8 mouse cellular contexts compared by ENCODE assay signal in the genomic region with DNA sequence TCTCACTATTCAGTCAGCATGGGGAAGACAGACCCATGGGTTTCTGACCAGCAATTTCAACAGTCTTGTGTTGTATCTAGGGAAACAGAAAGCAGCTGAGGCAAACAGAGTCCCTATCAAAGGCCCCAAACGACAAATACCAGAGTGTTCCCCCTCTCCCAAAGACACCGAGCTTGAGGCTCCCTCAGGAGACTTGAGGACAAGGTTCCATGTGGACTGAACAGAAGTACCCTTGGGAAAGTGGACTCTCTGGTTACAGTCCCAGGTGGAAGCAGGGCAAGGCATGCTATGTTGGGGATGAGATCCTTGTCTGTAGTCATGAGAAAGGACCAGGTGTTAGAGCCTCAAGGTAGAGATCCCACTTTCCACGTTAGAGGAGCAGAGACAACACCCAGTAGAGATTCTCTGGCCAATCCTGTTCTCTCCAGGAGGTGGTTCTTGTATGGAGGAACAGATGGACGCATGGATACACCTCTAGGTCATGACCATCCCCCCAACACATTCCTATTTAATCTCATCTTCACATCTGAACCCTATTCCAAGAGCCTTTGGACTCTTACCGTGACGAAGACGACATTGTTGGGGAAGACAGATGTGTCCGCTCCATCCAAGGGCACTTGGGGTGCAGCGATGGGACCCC. TPM values are rescaled to one million over a fixed set of nuclear protein-coding genes. Genes with fewer than 3 reads are reported as not detected.
A peak's percentile ranks its signal among the peaks of the same experiment; 100 is the strongest.
DNase-seq lines count a peak whose midpoint lies in the region; ATAC-seq and TF ChIP-seq lines count a peak whose summit lies in the region.

No protein-coding gene starts in this region.

- peaks cover 16% of the 10 kb centered on the region for H3K4me1 ChIP-seq in cerebellum, adult 2 months (ENCODE audit: control insufficient read depth, insufficient read depth, low read length)
- H3K4me1 ChIP-seq in neural tube, embryonic 11.5 days (ENCODE audit: control insufficient read depth, insufficient read depth, low read length) = peaks cover 32% of the 10 kb centered on the region
- peaks cover 69% of the 10 kb centered on the region for H3K4me1 ChIP-seq in liver, embryonic 12.5 days

- H3K27ac ChIP-seq in cerebellum, adult 2 months (ENCODE audit: insufficient read depth, low read length) = no peak overlapping the region
- H3K27ac ChIP-seq in neural tube, embryonic 11.5 days (ENCODE audit: low read depth, low read length) = no peak overlapping the region
- peak overlapping the region; percentile 99 for H3K27ac ChIP-seq in liver, embryonic 12.5 days

- H3K9me3 ChIP-seq in neural tube, embryonic 11.5 days (ENCODE audit: control insufficient read depth, low read length) = no peaks in the 10 kb centered on the region
- no peaks in the 10 kb centered on the region for H3K9me3 ChIP-seq in liver, embryonic 12.5 days (replicated peaks)

- peak overlapping the region; percentile 41; the same call in 1 of the 2 replicates for H3K9ac ChIP-seq in neural tube, embryonic 11.5 days (ENCODE audit: low read length)
- peak overlapping the region; percentile 91 for H3K9ac ChIP-seq in liver, embryonic 12.5 days

- DNase-seq in cerebellum, adult 2 months = peak in 1 of 2 experiments; percentile 20
- no peak for DNase-seq in cerebellum, postnatal 10 days
- DNase-seq in neural tube, embryonic 11.5 days (ENCODE audit: low spot score) = no peak
- DNase-seq in neural tube, embryonic 10.5 days (ENCODE audit: extremely low spot score, low spot score) = no peak
- DNase-seq in right cerebral cortex, adult 2 months (ENCODE audit: low spot score in 2 of 2) = no peak
- no peak for DNase-seq in adrenal gland, postnatal 25 days
- DNase-seq in layer of hippocampus, postnatal 25 days (ENCODE audit: extremely low spot score in 1 of 2, low spot score in 1 of 2) = no peak

- 31% methylated on average over 9 of the region's 9 CpGs for WGBS in cerebellum, adult 2 months
- 75% methylated on average over 9 of the region's 9 CpGs for whole genome bisulfite sequencing in neural tube, embryonic 11.5 days
- WGBS in liver, embryonic 12.5 days (ENCODE audit: insufficient replicate concordance) = 62% methylated on average over 9 of the region's 9 CpGs

- TF ChIP-seq POLR2A in cerebellum, adult 2 months (IDR thresholded peaks at IDR 0.05; ENCODE audit: borderline replicate concordance, insufficient read depth, low read length) = no peak

- H3K36me3 ChIP-seq in neural tube, embryonic 11.5 days (ENCODE audit: control insufficient read depth, insufficient read depth, low read length) = peaks cover 11% of the 10 kb centered on the region
- peaks cover 52% of the 10 kb centered on the region for H3K36me3 ChIP-seq in liver, embryonic 12.5 days

- H3K4me3 ChIP-seq in cerebellum, adult 2 months (replicated peaks; ENCODE audit: insufficient read depth, low read depth, low read length) = peak overlapping the region; percentile 92
- peak overlapping the region; percentile 90 for H3K4me3 ChIP-seq in neural tube, embryonic 11.5 days (ENCODE audit: low read depth, low read length)
- H3K4me3 ChIP-seq in liver, embryonic 12.5 days = peak overlapping the region; percentile 76

- no peaks in the 10 kb centered on the region for H3K27me3 ChIP-seq in cerebellum, adult 2 months (ENCODE audit: control insufficient read depth, insufficient read depth, low read length)
- H3K27me3 ChIP-seq in neural tube, embryonic 11.5 days (ENCODE audit: control insufficient read depth, insufficient read depth, low read length) = no peaks in the 10 kb centered on the region; the same call in 1 of the 2 replicates
- H3K27me3 ChIP-seq in liver, embryonic 12.5 days (replicated peaks) = peaks cover 4% of the 10 kb centered on the region; the same call in 1 of the 2 replicates

- no peak for ATAC-seq in neural tube, embryonic 11.5 days (ENCODE audit: insufficient read depth, low FRiP score, low TSS enrichment)
- ATAC-seq in liver, embryonic 12.5 days = no peak

- no peak for TF ChIP-seq CTCF in cerebellum, adult 2 months (IDR thresholded peaks at IDR 0.05; ENCODE audit: borderline replicate concordance, insufficient read depth, low read depth, low read length)

- peak overlapping the region; percentile 89 for H3K4me2 ChIP-seq in neural tube, embryonic 11.5 days (ENCODE audit: low read depth)
- peak overlapping the region; percentile 98 for H3K4me2 ChIP-seq in liver, embryonic 12.5 days

RNA-seq across cellular contexts. Expression of a gene that starts 3.4 kb away (rescaled TPM):
- polyA plus RNA-seq in cerebellum, adult 2 months (2012; rRNA removed) = 38.9 and 41.9 TPM in 2 replicates
- 10.0 and 10.7 TPM in 2 replicates for polyA plus RNA-seq in neural tube, embryonic 11.5 days (2014; fragmentation: Nextera tagmentation; extraction: Ambion mirVana)
- 9.0 and 9.2 TPM in 2 replicates for polyA plus RNA-seq in liver, embryonic 12.5 days (2016; fragmentation: Nextera tagmentation; extraction: Ambion mirVana)
- 58.3 and 66.5 TPM in 2 replicates for total RNA-seq in adrenal gland, postnatal 25 days (2021)
- 10 to 100 TPM; 40.1 to 42.8 TPM for total RNA-seq in layer of hippocampus, postnatal 25 days (2021)

RNA-seq across cellular contexts. Expression of a gene that starts 3.6 kb away (rescaled TPM):
- polyA plus RNA-seq in cerebellum, adult 2 months (2012; rRNA removed) = 11.2 and 12.4 TPM in 2 replicates
- 11.4 and 11.5 TPM in 2 replicates for polyA plus RNA-seq in neural tube, embryonic 11.5 days (2014; fragmentation: Nextera tagmentation; extraction: Ambion mirVana)
- polyA plus RNA-seq in liver, embryonic 12.5 days (2016; fragmentation: Nextera tagmentation; extraction: Ambion mirVana) = 6.9 and 7.5 TPM in 2 replicates
- 3.6 and 5.2 TPM in 2 replicates for total RNA-seq in adrenal gland, postnatal 25 days (2021)
- total RNA-seq in layer of hippocampus, postnatal 25 days (2021) = 1 to 10 TPM; 6.1 to 6.2 TPM

RNA-seq across cellular contexts. Expression of a gene that starts 5.4 kb away (rescaled TPM):
- polyA plus RNA-seq in cerebellum, adult 2 months (2012; rRNA removed) = 47.0 and 48.2 TPM in 2 replicates
- 71.1 and 71.2 TPM in 2 replicates for polyA plus RNA-seq in neural tube, embryonic 11.5 days (2014; fragmentation: Nextera tagmentation; extraction: Ambion mirVana)
- polyA plus RNA-seq in liver, embryonic 12.5 days (2016; fragmentation: Nextera tagmentation; extraction: Ambion mirVana) = 38.6 and 39.2 TPM in 2 replicates
- 30.9 and 34.0 TPM in 2 replicates for total RNA-seq in adrenal gland, postnatal 25 days (2021)
- 10 to 100 TPM; 24.7 to 26.2 TPM for total RNA-seq in layer of hippocampus, postnatal 25 days (2021)

RNA-seq across cellular contexts. Expression of a gene that starts 38.5 kb away (rescaled TPM):
- polyA plus RNA-seq in cerebellum, adult 2 months (2012; rRNA removed) = 465 and 497 TPM in 2 replicates
- 73.9 and 75.6 TPM in 2 replicates for polyA plus RNA-seq in neural tube, embryonic 11.5 days (2014; fragmentation: Nextera tagmentation; extraction: Ambion mirVana)
- polyA plus RNA-seq in liver, embryonic 12.5 days (2016; fragmentation: Nextera tagmentation; extraction: Ambion mirVana) = 96.0 and 99.2 TPM in 2 replicates
- 86.0 and 104 TPM in 2 replicates for total RNA-seq in adrenal gland, postnatal 25 days (2021)
- 100 to 1,000 TPM; 203 to 214 TPM for total RNA-seq in layer of hippocampus, postnatal 25 days (2021)

RNA-seq across cellular contexts. Expression of a gene that starts 42.6 kb away (rescaled TPM):
- 59.1 and 60.7 TPM in 2 replicates for polyA plus RNA-seq in cerebellum, adult 2 months (2012; rRNA removed)
- 3.8 and 4.4 TPM in 2 replicates for polyA plus RNA-seq in neural tube, embryonic 11.5 days (2014; fragmentation: Nextera tagmentation; extraction: Ambion mirVana)
- polyA plus RNA-seq in liver, embryonic 12.5 days (2016; fragmentation: Nextera tagmentation; extraction: Ambion mirVana) = 0.33 and 0.38 TPM in 2 replicates
- 3.0 and 5.6 TPM in 2 replicates for total RNA-seq in adrenal gland, postnatal 25 days (2021)
- 10 to 100 TPM; 63.9 to 65.5 TPM for total RNA-seq in layer of hippocampus, postnatal 25 days (2021)
